9 mouse cellular contexts compared by ENCODE assay signal in genomic region chr5:114805436-114806350, GRCm38 (mm10). TPM values are rescaled to one million over a fixed set of nuclear protein-coding genes. Genes with fewer than 3 reads are reported as not detected.
DNase-seq lines count a peak whose midpoint lies in the region; ATAC-seq and TF ChIP-seq lines count a peak whose summit lies in the region.
"Had no signal": no experiment of that assay in that cellular context is flagged by ENCODE, and none has a peak within 500 bp of the region (broad histone marks: within the 10 kb centered on the region; RNA-seq: fewer than 3 reads in every experiment).

No protein-coding gene starts in this region.

- TF ChIP-seq EP300 in heart, adult 2 months (IDR thresholded peaks at IDR 0.05; ENCODE audit: insufficient read depth, low read depth, low read length) = 0 out of 2 replicates have a peak, but pooled peaks have one; percentile 32

- intact Hi-C loops in heart, adult 2 months (cut with DNase I) = loop anchor here (1.0 to 5.0 kb wide), 2 partner anchors 31 to 98 kb away; partner anchors contain the start of genes Ankrd13a and Tchp

- no peak overlapping the region for H3K4me3 ChIP-seq in midbrain, embryonic 16.5 days (ENCODE audit: low read depth, low read length)
- H3K4me3 ChIP-seq in midbrain, embryonic 14.5 days (replicated peaks; ENCODE audit: low read depth, low read length) = no peak overlapping the region
- peak overlapping the region; percentile 35 for H3K4me3 ChIP-seq in heart, adult 2 months
- H3K4me3 ChIP-seq in limb, embryonic 12.5 days (replicated peaks) = no peak overlapping the region
- peak overlapping the region; percentile 33 for H3K4me3 ChIP-seq in small intestine, adult 2 months (ENCODE audit: low read depth, low read length)
- H3K4me3 ChIP-seq: neural tube, embryonic 12.5 days had no signal

- DNase-seq in midbrain, embryonic 14.5 days = no peak
- DNase-seq in heart, adult 2 months = peak; percentile 62 to 68
- no peak for DNase-seq in adrenal gland, adult 18-20 months (ENCODE audit: low spot score in 2 of 2)
- no peak for DNase-seq in ovary, adult 18-20 months (ENCODE audit: low spot score)
- DNase-seq in adrenal gland, postnatal 10 days = no peak

- TF ChIP-seq CTCF in heart, adult 2 months (IDR thresholded peaks at IDR 0.05) = no peak
- TF ChIP-seq CTCF in small intestine, adult 2 months (IDR thresholded peaks at IDR 0.05; ENCODE audit: extremely low read depth, insufficient read length, insufficient replicate concordance, low read depth, low read length) = no peak

- peaks cover 3% of the 10 kb centered on the region; the same call in 1 of the 2 replicates for H3K4me1 ChIP-seq in midbrain, embryonic 16.5 days (ENCODE audit: control insufficient read depth, insufficient read depth, low read length)
- H3K4me1 ChIP-seq in midbrain, embryonic 14.5 days (ENCODE audit: control insufficient read depth, insufficient read depth, low read length) = 0 out of 2 replicates have a peak, but pooled peaks cover under 1% of the 10 kb centered on the region
- peaks cover 5% of the 10 kb centered on the region for H3K4me1 ChIP-seq in heart, adult 2 months (ENCODE audit: control insufficient read depth, insufficient read depth, low read length)
- H3K4me1 ChIP-seq in limb, embryonic 12.5 days (replicated peaks) = peaks cover 39% of the 10 kb centered on the region
- no peaks in the 10 kb centered on the region for H3K4me1 ChIP-seq in small intestine, adult 2 months (ENCODE audit: control insufficient read depth, insufficient read depth, insufficient read length, low read length)

- ATAC-seq in midbrain, embryonic 16.5 days = no peak
- ATAC-seq in midbrain, embryonic 14.5 days (ENCODE audit: low FRiP score, low TSS enrichment) = no peak
- ATAC-seq in limb, embryonic 12.5 days (ENCODE audit: insufficient number of reproducible peaks, insufficient read depth, low FRiP score, low TSS enrichment, low read depth) = no peak

- 76% methylated on average over 15 of the region's 15 CpGs for WGBS in midbrain, embryonic 16.5 days
- 75% methylated on average over 15 of the region's 15 CpGs for WGBS in midbrain, embryonic 14.5 days
- WGBS in heart, adult 2 months = 39% methylated on average over 15 of the region's 15 CpGs
- WGBS in limb, embryonic 12.5 days = 71% methylated on average over 15 of the region's 15 CpGs
- WGBS in small intestine, adult 2 months = 75% methylated on average over 15 of the region's 15 CpGs

- no peaks in the 10 kb centered on the region for H3K79me2 ChIP-seq in heart, adult 2 months (replicated peaks; ENCODE audit: control insufficient read depth, insufficient read depth, low read length)

- peaks cover 25% of the 10 kb centered on the region for H3K36me3 ChIP-seq in midbrain, embryonic 16.5 days (ENCODE audit: control insufficient read depth, insufficient read depth, low read length)
- peaks cover 90% of the 10 kb centered on the region for H3K36me3 ChIP-seq in midbrain, embryonic 14.5 days (ENCODE audit: control insufficient read depth, insufficient read depth, low read length)
- no peaks in the 10 kb centered on the region for H3K36me3 ChIP-seq in heart, adult 2 months (ENCODE audit: control insufficient read depth, insufficient read depth, low read length)
- H3K36me3 ChIP-seq in limb, embryonic 12.5 days = peaks cover 81% of the 10 kb centered on the region
- H3K36me3 ChIP-seq in small intestine, adult 2 months (ENCODE audit: control insufficient read depth, insufficient read depth, low read length) = peaks cover 50% of the 10 kb centered on the region

- peak; percentile 54 for TF ChIP-seq POLR2A in heart, adult 2 months (IDR thresholded peaks at IDR 0.05; ENCODE audit: insufficient read depth, low read depth, low read length)
- TF ChIP-seq POLR2A in small intestine, adult 2 months (IDR thresholded peaks at IDR 0.05; ENCODE audit: low read depth, low read length) = no peak

- no peak overlapping the region for H3K4me2 ChIP-seq in midbrain, embryonic 16.5 days (ENCODE audit: low read length)
- no peak overlapping the region for H3K4me2 ChIP-seq in midbrain, embryonic 14.5 days (ENCODE audit: low read length)
- H3K4me2 ChIP-seq in limb, embryonic 12.5 days = no peak overlapping the region
- H3K4me2 ChIP-seq: neural tube, embryonic 12.5 days had no signal

- H3K27ac ChIP-seq in midbrain, embryonic 16.5 days (ENCODE audit: low read length) = peak overlapping the region; percentile 34; the same call in 1 of the 2 replicates
- H3K27ac ChIP-seq in midbrain, embryonic 14.5 days (replicated peaks; ENCODE audit: low read depth, low read length) = no peak overlapping the region
- peak overlapping the region; percentile 84 for H3K27ac ChIP-seq in heart, adult 2 months
- peak overlapping the region; percentile 62 for H3K27ac ChIP-seq in limb, embryonic 12.5 days
- H3K27ac ChIP-seq in small intestine, adult 2 months (ENCODE audit: insufficient read depth, low read depth, low read length) = peak overlapping the region; percentile 63
- H3K27ac ChIP-seq: neural tube, embryonic 12.5 days had no signal

- no peaks in the 10 kb centered on the region for H3K9me3 ChIP-seq in midbrain, embryonic 16.5 days (replicated peaks; ENCODE audit: control insufficient read depth, low read length, poor library complexity, severe bottlenecking)
- H3K9me3 ChIP-seq in midbrain, embryonic 14.5 days (ENCODE audit: control insufficient read depth, low read length) = no peaks in the 10 kb centered on the region
- H3K9me3 ChIP-seq in limb, embryonic 12.5 days = no peaks in the 10 kb centered on the region
- H3K9me3 ChIP-seq: neural tube, embryonic 12.5 days had no signal

- H3K27me3 ChIP-seq in midbrain, embryonic 16.5 days (ENCODE audit: control insufficient read depth, insufficient read depth, low read depth, low read length) = no peaks in the 10 kb centered on the region
- no peaks in the 10 kb centered on the region for H3K27me3 ChIP-seq in midbrain, embryonic 14.5 days (ENCODE audit: control insufficient read depth, insufficient read depth, low read length)
- H3K27me3 ChIP-seq in heart, adult 2 months (ENCODE audit: control insufficient read depth, insufficient read depth, low read length) = no peaks in the 10 kb centered on the region
- no peaks in the 10 kb centered on the region for H3K27me3 ChIP-seq in limb, embryonic 12.5 days
- no peaks in the 10 kb centered on the region for H3K27me3 ChIP-seq in small intestine, adult 2 months (ENCODE audit: control insufficient read depth, insufficient read depth, low read length)
- H3K27me3 ChIP-seq: neural tube, embryonic 12.5 days had no signal

- H3K9ac ChIP-seq in midbrain, embryonic 16.5 days (ENCODE audit: low read depth, low read length) = no peak overlapping the region
- H3K9ac ChIP-seq in midbrain, embryonic 14.5 days (replicated peaks; ENCODE audit: low read length) = no peak overlapping the region
- H3K9ac ChIP-seq in heart, adult 2 months (ENCODE audit: low read depth, low read length) = peak overlapping the region; percentile 65
- H3K9ac ChIP-seq in limb, embryonic 12.5 days (replicated peaks) = no peak overlapping the region
- H3K9ac ChIP-seq: neural tube, embryonic 12.5 days had no signal

RNA-seq across cellular contexts. Expression of gene 1500011B03Rik, which starts 17.6 kb away (rescaled TPM):
- polyA plus RNA-seq in midbrain, embryonic 16.5 days (2015; fragmentation: Nextera tagmentation; extraction: Ambion mirVana) = 272 and 306 TPM in 2 replicates
- polyA plus RNA-seq in midbrain, embryonic 14.5 days (2014; fragmentation: Nextera tagmentation; extraction: Ambion mirVana) = 276 and 315 TPM in 2 replicates
- 1 to 10 TPM; 3.2 to 4.9 TPM for total RNA-seq in heart, adult 2 months (2021)
- 4.3 and 7.4 TPM in 2 replicates for polyA plus RNA-seq in heart, adult 2 months (2012; rRNA removed)
- 95.7 and 99.3 TPM in 2 replicates for polyA plus RNA-seq in limb, embryonic 12.5 days (2016; fragmentation: Nextera tagmentation; extraction: Ambion mirVana)
- 9.3 and 11.0 TPM in 2 replicates for polyA plus RNA-seq in small intestine, adult 2 months (2012; rRNA removed)
- 10 to 100 TPM; 27.9 to 38.5 TPM for total RNA-seq in adrenal gland, adult 18-20 months (2021)
- total RNA-seq in adrenal gland, postnatal 10 days (2021) = 10 to 100 TPM; 39.1 to 55.8 TPM

RNA-seq across cellular contexts. Expression of gene Git2, which starts 30.4 kb away (rescaled TPM):
- polyA plus RNA-seq in midbrain, embryonic 16.5 days (2015; fragmentation: Nextera tagmentation; extraction: Ambion mirVana) = 48.4 and 54.1 TPM in 2 replicates
- 36.3 and 39.5 TPM in 2 replicates for polyA plus RNA-seq in midbrain, embryonic 14.5 days (2014; fragmentation: Nextera tagmentation; extraction: Ambion mirVana)
- 10 to 100 TPM; 27.6 to 28.7 TPM for total RNA-seq in heart, adult 2 months (2021)
- polyA plus RNA-seq in heart, adult 2 months (2012; rRNA removed) = 32.6 and 35.3 TPM in 2 replicates
- 46.8 and 48.8 TPM in 2 replicates for polyA plus RNA-seq in limb, embryonic 12.5 days (2016; fragmentation: Nextera tagmentation; extraction: Ambion mirVana)
- 16.4 and 25.1 TPM in 2 replicates for polyA plus RNA-seq in small intestine, adult 2 months (2012; rRNA removed)
- 10 to 100 TPM; 33.8 to 36.8 TPM for total RNA-seq in adrenal gland, adult 18-20 months (2021)
- 10 to 100 TPM; 45.3 to 63.5 TPM for total RNA-seq in adrenal gland, postnatal 10 days (2021)

RNA-seq across cellular contexts. Expression of gene Ankrd13a, which starts 31.2 kb away (rescaled TPM):
- 24.3 and 29.0 TPM in 2 replicates for polyA plus RNA-seq in midbrain, embryonic 16.5 days (2015; fragmentation: Nextera tagmentation; extraction: Ambion mirVana)
- polyA plus RNA-seq in midbrain, embryonic 14.5 days (2014; fragmentation: Nextera tagmentation; extraction: Ambion mirVana) = 40.9 and 48.5 TPM in 2 replicates
- total RNA-seq in heart, adult 2 months (2021) = 10 to 100 TPM; 31.4 to 32.9 TPM
- 21.3 and 32.2 TPM in 2 replicates for polyA plus RNA-seq in heart, adult 2 months (2012; rRNA removed)
- 52.9 and 58.5 TPM in 2 replicates for polyA plus RNA-seq in limb, embryonic 12.5 days (2016; fragmentation: Nextera tagmentation; extraction: Ambion mirVana)
- polyA plus RNA-seq in small intestine, adult 2 months (2012; rRNA removed) = 53.0 and 110 TPM in 2 replicates
- 10 to 100 TPM; 72.6 to 82.7 TPM for total RNA-seq in adrenal gland, adult 18-20 months (2021)
- total RNA-seq in adrenal gland, postnatal 10 days (2021) = 10 to 100 TPM; 91.7 to 95.0 TPM

RNA-seq across cellular contexts. Expression of gene 4930519G04Rik, which starts 47.8 kb away (rescaled TPM):
- not detected in 2 replicates for polyA plus RNA-seq in midbrain, embryonic 16.5 days (2015; fragmentation: Nextera tagmentation; extraction: Ambion mirVana)
- not detected in 2 replicates for polyA plus RNA-seq in midbrain, embryonic 14.5 days (2014; fragmentation: Nextera tagmentation; extraction: Ambion mirVana)
- total RNA-seq in heart, adult 2 months (2021) = not detected
- polyA plus RNA-seq in heart, adult 2 months (2012; rRNA removed) = not detected in 2 replicates
- not detected in 2 replicates for polyA plus RNA-seq in limb, embryonic 12.5 days (2016; fragmentation: Nextera tagmentation; extraction: Ambion mirVana)
- not detected in 2 replicates for polyA plus RNA-seq in small intestine, adult 2 months (2012; rRNA removed)
- total RNA-seq in adrenal gland, adult 18-20 months (2021) = not detected
- not detected for total RNA-seq in adrenal gland, postnatal 10 days (2021)
- polyA plus RNA-seq: neural tube, embryonic 12.5 days had no signal

RNA-seq across cellular contexts. Expression of gene Gm9936, which starts 52.8 kb away (rescaled TPM):
- 3.1 and 3.7 TPM in 2 replicates for polyA plus RNA-seq in midbrain, embryonic 16.5 days (2015; fragmentation: Nextera tagmentation; extraction: Ambion mirVana)
- polyA plus RNA-seq in midbrain, embryonic 14.5 days (2014; fragmentation: Nextera tagmentation; extraction: Ambion mirVana) = 3.4 and 3.5 TPM in 2 replicates
- total RNA-seq in heart, adult 2 months (2021) = not detected
- not detected in 2 replicates for polyA plus RNA-seq in heart, adult 2 months (2012; rRNA removed)
- polyA plus RNA-seq in limb, embryonic 12.5 days (2016; fragmentation: Nextera tagmentation; extraction: Ambion mirVana) = 0.23 and 0.31 TPM in 2 replicates
- 0.05 TPM in 1 of 2 replicates, not detected in the other for polyA plus RNA-seq in small intestine, adult 2 months (2012; rRNA removed)
- not detected for total RNA-seq in adrenal gland, adult 18-20 months (2021)
- under 1 TPM in 1 of 2 experiments, not detected in 1; 0.21 TPM for total RNA-seq in adrenal gland, postnatal 10 days (2021)

Comparison
In these comparisons a context has a peak if more than half of its experiments do, and no peak if none do; other contexts are left out.
1. H3K4me3 ChIP-seq: peak in heart, adult 2 months (single experiment) and small intestine, adult 2 months (single experiment); none in midbrain, embryonic 16.5 days (single experiment), midbrain, embryonic 14.5 days (single experiment) and limb, embryonic 12.5 days (single experiment).
2. DNase-seq: peak in heart, adult 2 months (2 of 2); none in midbrain, embryonic 14.5 days (single experiment), adrenal gland, adult 18-20 months (0 of 2), ovary, adult 18-20 months (single experiment) and adrenal gland, postnatal 10 days (single experiment).